Mouse (Mus musculus) myocyte (in vitro differentiated cells): Measurements from ENCODE around the gene Heatr4. TPM values are rescaled to one million over a fixed set of nuclear protein-coding genes. Genes with fewer than 3 reads are reported as not detected.
"Not testable (repeated sequence)": the region's sequence is repeated elsewhere in the genome, so short reads cannot be mapped to it uniquely, and the experiment has no call there.

Source experiments
- H3K27me3 ChIP-seq: one replicate; pipeline ENCODE4 v1.6.1; 2011; ENCODE audit not compliant: control insufficient read depth, insufficient read depth, insufficient read length
- H3K36me3 ChIP-seq: one replicate; pipeline ENCODE4 v1.6.1; 2011; ENCODE audit not compliant: control insufficient read depth, insufficient read depth
- H3K4me2 ChIP-seq: one replicate; pipeline ENCODE4 v1.6.1; 2011; ENCODE audit warnings: low read depth, control low read depth
- H3K4me3 ChIP-seq: one replicate; pipeline ENCODE4 v1.5.1; 2011; ENCODE audit warnings: mild to moderate bottlenecking, control low read depth, moderate library complexity
- H3K79me2 ChIP-seq: one replicate; pipeline ENCODE4 v1.6.1; 2011; ENCODE audit not compliant: control insufficient read depth, insufficient read depth
- H3ac ChIP-seq: one replicate; pipeline ENCODE4 v1.6.1; 2011; ENCODE audit not compliant: control insufficient read depth, insufficient read length
- CEBPB ChIP-seq: IDR thresholded peaks from 2 replicates; pipeline ENCODE4 v1.6.1; 2011; ENCODE audit warnings: mild to moderate bottlenecking, moderate library complexity; ENCODE audit not compliant: poor library complexity, insufficient read depth, severe bottlenecking
- E2F4 ChIP-seq: IDR thresholded peaks from one replicate; pipeline ENCODE4 v1.6.1; 2011; ENCODE audit warnings: mild to moderate bottlenecking, control low read depth, moderate library complexity; ENCODE audit not compliant: insufficient read depth
- MAX ChIP-seq: IDR thresholded peaks from one replicate; pipeline ENCODE4 v1.6.1; 2011; ENCODE audit warnings: low read depth, mild to moderate bottlenecking, control low read depth
- MYOD1 ChIP-seq, 3 experiments: IDR thresholded peaks; one replicate each; pipeline ENCODE4 v1.6.1; 2011; ENCODE audit warnings: control low read depth in 2 of 3, low read depth in 2 of 3, mild to moderate bottlenecking in 2 of 3, moderate library complexity in 1 of 3; ENCODE audit not compliant: insufficient read length in 2 of 3, control insufficient read depth in 1 of 3
- MYOG ChIP-seq, 3 experiments: IDR thresholded peaks; one replicate each; pipeline ENCODE4 v1.6.1; 2011; ENCODE audit warnings: control low read depth in 2 of 3, low read depth in 2 of 3, mild to moderate bottlenecking in 2 of 3; ENCODE audit not compliant: insufficient read length in 2 of 3, control insufficient read depth in 1 of 3, insufficient read depth in 1 of 3
- POLR2A ChIP-seq: IDR thresholded peaks from one replicate; pipeline ENCODE4 v1.6.1; 2011; ENCODE audit warnings: low read depth, mild to moderate bottlenecking, control low read depth, moderate library complexity; ENCODE audit not compliant: insufficient read length
- POLR2AphosphoS2 ChIP-seq: IDR thresholded peaks from one replicate; pipeline ENCODE4 v1.6.1; 2011; ENCODE audit warnings: low read depth, control low read depth; ENCODE audit not compliant: insufficient read length
- REST ChIP-seq: IDR thresholded peaks from one replicate; pipeline ENCODE4 v1.6.1; 2011; ENCODE audit warnings: mild to moderate bottlenecking, control low read depth, moderate library complexity; ENCODE audit not compliant: insufficient read depth, insufficient read length
- SRF ChIP-seq: IDR thresholded peaks from one replicate; pipeline ENCODE4 v1.6.1; 2011; ENCODE audit warnings: low read depth; ENCODE audit not compliant: control insufficient read depth, insufficient read length
- TCF12 ChIP-seq: IDR thresholded peaks from one replicate; pipeline ENCODE4 v1.6.1; 2011; ENCODE audit warnings: mild to moderate bottlenecking, control low read depth; ENCODE audit not compliant: poor library complexity, insufficient read depth, severe bottlenecking
- TCF3 ChIP-seq: IDR thresholded peaks from one replicate; pipeline ENCODE4 v1.6.1; 2011; ENCODE audit warnings: low read depth, control low read depth; ENCODE audit not compliant: insufficient read length
- USF1 ChIP-seq: IDR thresholded peaks from one replicate; pipeline ENCODE4 v1.6.1; 2011; ENCODE audit warnings: low read depth, mild to moderate bottlenecking, control low read depth, moderate library complexity
- polyA plus RNA-seq: library from polyadenylated mRNA; unstranded; fragments of >200 nt; fragmentation: generic; extraction: Trizol; gene quantifications from one replicate; pipeline ENCODE4 v1.2.1, GENCODE M21; 2012; ENCODE audit warnings: missing spikeins

Heatr4 gene
- polyA plus RNA-seq, 1 experiment = not detected

DNA sequence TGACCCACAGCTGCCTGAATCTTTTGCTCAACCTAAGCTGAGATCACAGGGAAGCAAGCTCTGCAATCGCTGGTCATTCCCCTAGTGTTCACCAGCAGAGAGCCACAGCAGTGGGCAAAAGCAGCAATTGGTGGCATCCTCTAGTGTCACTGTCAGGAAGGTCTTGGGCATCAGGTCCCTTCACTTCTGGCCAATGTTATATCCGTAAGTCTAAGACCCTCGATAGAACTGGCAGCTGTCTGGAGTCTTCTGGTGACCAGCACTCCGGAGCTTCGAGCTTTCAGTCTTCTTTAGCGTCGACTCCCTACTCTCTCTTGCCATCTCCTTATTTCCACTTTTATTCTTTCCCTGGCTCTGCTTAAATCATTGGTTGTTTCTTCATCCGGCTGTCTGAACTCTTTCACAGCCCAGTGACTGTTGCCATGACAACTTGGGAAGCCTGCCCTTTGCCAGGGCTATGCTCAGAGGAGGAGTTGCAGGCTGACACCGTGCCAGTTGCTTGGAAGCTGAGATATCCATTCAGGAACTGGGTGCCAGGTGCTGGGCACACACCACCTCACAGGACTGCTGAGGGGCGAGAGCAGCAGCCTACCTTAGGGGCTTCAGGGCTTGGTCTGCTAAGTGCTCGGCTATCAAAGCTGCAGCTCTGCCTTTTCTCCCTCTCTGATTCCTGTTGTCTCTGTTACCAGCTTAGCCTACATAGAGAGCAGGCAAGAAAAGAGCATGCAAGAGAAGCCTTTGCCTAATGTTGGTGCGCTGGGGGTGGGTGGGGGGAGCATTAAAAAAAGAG is 26.8 kb upstream of the Heatr4 start:
- Histone ChIP-seq H3K36me3 (no peaks in the 10 kb centered on the region), H3K4me3 (no peak overlapping the region), H3K79me2 (no peaks in the 10 kb centered on the region), H3K4me2 (peak overlapping the region; percentile 48), H3ac (no peak overlapping the region), H3K27me3 (peaks cover 25% of the 10 kb centered on the region)
- TF ChIP-seq TCF12 (no peak), MYOD1 (IDR thresholded peaks at IDR 0.05; ENCODE audit: control insufficient read depth in 1 of 3, insufficient read length in 2 of 3, low read depth in 2 of 3) (peak in 1 of 3 experiments; percentile 15)

GRCm38 (mm10) chr12:84010201-84010600 is 25.5 kb upstream of the Heatr4 start:
- peaks cover 25% of the 10 kb centered on the region for H3K27me3 ChIP-seq
- H3K79me2 ChIP-seq = no peaks in the 10 kb centered on the region
- H3ac ChIP-seq = no peak overlapping the region
- H3K36me3 ChIP-seq = no peaks in the 10 kb centered on the region
- no peak for TF ChIP-seq POLR2AphosphoS2
- TF ChIP-seq E2F4 = no peak
- TF ChIP-seq USF1 = no peak
- TF ChIP-seq POLR2A = no peak
- TF ChIP-seq SRF = no peak
- TF ChIP-seq CEBPB = no peak
- TF ChIP-seq TCF3 = no peak
- no peak for TF ChIP-seq REST
- no peak for TF ChIP-seq MYOD1 (IDR thresholded peaks at IDR 0.05; ENCODE audit: control insufficient read depth in 1 of 3, insufficient read length in 2 of 3, low read depth in 2 of 3)
- TF ChIP-seq MYOG (IDR thresholded peaks at IDR 0.05; ENCODE audit: control insufficient read depth in 1 of 3, insufficient read depth in 1 of 3, insufficient read length in 2 of 3, low read depth in 2 of 3) = no peak
- TF ChIP-seq TCF12 = no peak
- no peak for TF ChIP-seq MAX
- H3K4me2 ChIP-seq = no peak overlapping the region
- no peak overlapping the region for H3K4me3 ChIP-seq

DNA sequence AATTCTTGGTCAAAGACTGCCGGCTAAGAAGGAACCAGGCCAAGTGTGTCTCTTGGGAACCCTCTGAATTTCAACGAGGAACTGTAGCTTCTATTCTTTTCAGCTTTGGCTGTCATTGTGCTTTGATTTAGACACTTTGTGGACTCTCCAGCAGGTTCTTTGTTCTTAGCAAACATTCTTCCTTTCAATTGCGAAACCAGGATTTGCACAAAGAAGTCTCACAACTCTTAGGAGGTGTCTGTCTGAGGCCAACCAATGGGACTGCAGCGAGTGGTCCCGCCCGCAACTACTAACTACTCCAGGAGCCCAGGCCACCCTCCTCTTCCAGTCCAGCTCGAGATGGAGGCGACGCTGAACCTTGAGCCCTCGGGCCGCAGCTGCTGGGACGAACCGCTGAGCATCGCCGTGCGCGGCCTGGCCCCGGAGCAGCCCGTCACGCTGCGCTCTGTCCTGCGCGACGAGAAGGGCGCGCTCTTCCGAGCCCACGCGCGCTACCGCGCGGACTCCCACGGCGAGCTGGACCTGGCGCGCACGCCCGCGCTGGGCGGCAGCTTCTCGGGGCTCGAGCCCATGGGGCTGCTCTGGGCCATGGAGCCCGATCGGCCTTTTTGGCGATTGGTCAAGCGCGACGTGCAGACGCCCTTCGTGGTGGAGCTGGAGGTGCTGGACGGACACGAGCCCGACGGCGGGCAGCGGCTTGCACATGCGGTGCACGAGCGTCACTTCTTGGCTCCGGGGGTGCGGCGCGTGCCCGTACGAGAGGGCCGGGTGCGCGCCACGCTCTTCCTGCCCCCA is 24.7 kb upstream of the Heatr4 start, which contains the start of gene Acot1:
Acot1 (plus strand) TSS at position 320 of the 795 bp plus-strand sequence.
- H3ac ChIP-seq, H3K36me3 ChIP-seq, H3K4me3 ChIP-seq, H3K79me2 ChIP-seq: not testable (repeated sequence)
- Histone ChIP-seq H3K27me3 (peaks cover 25% of the 10 kb centered on the region), H3K4me2 (peak within 1 kb of the TSS; percentile 5)

DNA sequence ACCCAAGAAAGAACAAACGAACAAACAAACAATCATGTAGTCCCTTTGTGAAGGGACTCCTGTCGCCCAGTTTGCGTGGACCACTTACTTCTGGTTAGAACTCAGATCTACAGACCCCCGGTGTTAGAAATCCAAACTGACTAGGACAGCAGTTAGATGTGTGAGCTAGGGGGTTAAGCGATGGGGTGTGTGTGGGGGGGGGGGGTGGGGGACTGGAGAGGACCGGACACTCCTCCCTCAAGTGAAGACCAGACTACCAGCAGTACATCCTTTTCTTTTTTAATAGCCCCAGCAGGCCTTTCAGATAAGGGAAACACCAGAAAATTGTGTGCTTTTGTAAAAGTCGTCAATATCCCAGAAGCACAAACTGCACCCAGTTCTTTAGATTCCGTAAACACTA is 24.1 kb upstream of the Heatr4 start:
- Histone ChIP-seq H3ac (no peak overlapping the region), H3K36me3 (no peaks in the 10 kb centered on the region), H3K4me3 (no peak overlapping the region), H3K4me2 (no peak overlapping the region), H3K79me2 (no peaks in the 10 kb centered on the region), H3K27me3 (peaks cover 25% of the 10 kb centered on the region)
- TF ChIP-seq MAX = no peak
- TF ChIP-seq TCF3 = no peak
- TF ChIP-seq CEBPB = no peak
- TF ChIP-seq SRF = no peak
- no peak for TF ChIP-seq MYOG (IDR thresholded peaks at IDR 0.05; ENCODE audit: control insufficient read depth in 1 of 3, insufficient read depth in 1 of 3, insufficient read length in 2 of 3, low read depth in 2 of 3)
- no peak for TF ChIP-seq E2F4

DNA sequence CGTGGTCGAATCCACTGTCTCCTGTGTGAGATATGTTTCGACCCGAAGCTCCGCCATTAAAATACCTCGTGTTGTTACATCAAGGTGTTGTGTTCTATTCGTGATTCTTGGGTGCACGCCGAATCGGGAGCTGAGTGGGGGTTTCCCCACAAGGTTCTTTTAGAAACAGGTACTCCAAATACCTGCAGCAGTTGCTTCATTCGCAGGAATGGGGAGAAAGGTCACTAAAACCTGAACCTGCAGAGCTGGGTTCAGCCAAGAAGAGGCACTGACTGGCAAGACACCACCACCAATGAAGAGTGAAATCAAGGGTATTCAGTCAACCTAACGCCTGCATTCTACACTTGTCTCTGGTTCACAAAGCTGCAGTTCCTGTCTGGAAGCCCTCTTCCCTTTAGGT is 23.6 kb upstream of the Heatr4 start:
- Histone ChIP-seq H3ac (no peak overlapping the region), H3K4me2 (no peak overlapping the region), H3K36me3 (no peaks in the 10 kb centered on the region), H3K4me3 (no peak overlapping the region), H3K79me2 (no peaks in the 10 kb centered on the region), H3K27me3 (peaks cover 25% of the 10 kb centered on the region)
- no peak for TF ChIP-seq MAX
- no peak for TF ChIP-seq REST
- TF ChIP-seq CEBPB = no peak
- TF ChIP-seq TCF3 = no peak
- no peak for TF ChIP-seq POLR2A
